Mouse (Mus musculus) sigmoid colon, adult 10 weeks (tissue): Measurements from ENCODE around the gene Sycn. TPM values are rescaled to one million over a fixed set of nuclear protein-coding genes. Genes with fewer than 3 reads are reported as not detected.

ENCODE experiments used
- polyA plus RNA-seq: library from polyadenylated mRNA; stranded (reverse); fragments of 350-450 nt; fragmentation: Illumina TruSeq; extraction: RNeasy Lipid Tissue Mini Kit (QIAGEN cat#74804); gene quantifications from one replicate; pipeline ENCODE4 v1.2.3, GENCODE M21; 2014; ENCODE audit warnings: low read depth, low replicate concordance

Sycn gene
- polyA plus RNA-seq = 2.4 TPM

DNA sequence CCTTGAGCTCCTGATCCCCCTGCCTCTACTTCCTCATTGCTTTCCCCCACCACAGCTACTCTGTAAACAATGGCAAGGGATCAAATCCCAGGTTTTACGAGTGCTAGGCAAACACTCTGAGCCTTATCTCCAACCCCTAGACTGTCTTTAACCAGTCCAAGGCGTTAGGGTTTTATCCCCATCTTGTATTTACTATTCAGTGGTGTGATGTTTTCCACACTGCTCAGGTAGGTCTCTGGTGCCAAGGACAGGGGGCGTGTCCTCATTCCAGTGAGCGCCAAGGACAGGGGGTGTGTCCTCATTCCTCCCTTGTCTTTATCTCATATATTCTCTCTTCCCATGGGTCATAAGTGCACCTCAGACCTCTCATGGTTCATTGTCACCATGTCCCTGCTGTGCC is at the start of gene Sycn:
TSS of gene Sycn (plus strand) at position 360 of the 400 bp plus-strand sequence.

DNA sequence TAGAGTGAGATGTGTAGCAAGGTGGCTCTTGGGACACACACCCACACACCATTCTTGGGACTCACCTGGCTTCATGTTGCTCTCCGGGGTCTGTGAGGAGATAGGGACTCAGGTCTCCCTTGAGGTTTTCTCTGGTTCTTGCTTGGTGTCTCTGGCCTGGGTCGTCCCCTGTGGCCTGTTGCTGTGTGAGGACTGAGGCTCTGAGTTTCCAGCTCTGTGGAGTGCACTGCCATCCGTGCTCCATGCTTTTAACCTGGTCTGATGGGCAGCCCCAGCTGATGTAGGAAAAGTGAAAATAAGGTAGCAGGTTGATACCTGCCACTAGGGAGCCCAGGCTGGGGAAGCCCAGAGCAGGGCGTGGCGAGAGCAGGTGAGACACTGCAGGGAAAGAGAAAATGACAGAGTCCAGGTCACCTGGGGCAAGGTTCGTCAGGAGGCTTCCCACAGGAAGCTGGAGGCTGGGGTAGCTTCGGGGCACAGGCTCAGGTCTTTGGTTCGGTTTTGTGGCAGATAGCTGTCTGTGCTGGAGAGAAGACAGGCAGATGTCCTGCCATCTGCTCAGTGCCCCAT is 30.2 kb upstream of the Sycn start, which contains the start of gene Ifnl2:
TSS of gene Ifnl2 (minus strand) at position 51 of the 570 bp plus-strand sequence.

DNA sequence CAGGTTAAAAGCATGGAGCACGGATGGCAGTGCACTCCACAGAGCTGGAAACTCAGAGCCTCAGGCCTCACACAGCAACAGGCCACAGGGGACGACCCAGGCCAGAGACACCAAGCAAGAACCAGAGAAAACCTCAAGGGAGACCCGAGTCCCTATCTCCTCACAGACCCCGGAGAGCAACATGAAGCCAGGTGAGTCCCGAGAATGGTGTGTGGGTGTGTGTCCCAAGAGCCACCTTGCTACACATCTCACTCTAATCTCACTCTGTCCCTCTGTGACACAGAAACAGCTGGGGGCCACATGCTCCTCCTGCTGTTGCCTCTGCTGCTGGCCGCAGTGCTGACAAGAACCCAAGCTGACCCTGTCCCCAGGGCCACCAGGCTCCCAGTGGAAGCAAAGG is 18.1 kb upstream of the Sycn start, which contains the start of gene Ifnl3:
TSS of gene Ifnl3 (plus strand) at position 301 of the 400 bp plus-strand sequence.

DNA sequence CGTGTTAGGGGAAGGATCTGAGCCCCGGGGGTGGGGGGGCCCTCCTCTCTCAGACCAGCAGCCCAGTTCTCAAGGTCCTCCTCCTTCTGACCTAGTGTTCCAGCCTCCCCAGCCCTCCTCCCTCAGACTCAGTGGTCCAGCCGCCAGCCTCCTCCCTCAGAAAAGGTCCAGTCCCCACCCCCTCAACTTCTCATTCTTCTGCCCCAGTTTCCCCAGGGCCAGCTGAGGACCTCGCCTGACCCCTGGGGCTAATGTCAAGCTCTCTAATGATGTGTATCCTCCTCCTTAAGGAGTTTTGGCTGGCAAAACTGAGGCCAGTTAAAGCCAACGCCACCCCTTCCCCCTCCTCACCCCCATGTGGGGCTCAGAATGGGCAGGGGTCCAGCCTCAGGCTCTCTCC is 6.5 kb downstream of the Sycn start, which contains the start of gene Nccrp1:
TSS of gene Nccrp1 (minus strand) at position 101 of the 400 bp plus-strand sequence.

Other genes starting within 250 kb of the Sycn start
- not detected for gene Selenov, start 249.7 kb upstream of the Sycn start, polyA plus RNA-seq
- not detected for gene Dll3, start 238.6 kb upstream of the Sycn start, polyA plus RNA-seq
- 5.8 TPM for gene Timm50, start 228.8 kb upstream of the Sycn start, polyA plus RNA-seq
- 26.6 TPM for gene Supt5, start 202.1 kb upstream of the Sycn start, polyA plus RNA-seq
- gene Rps16, start 190.2 kb upstream of the Sycn start, polyA plus RNA-seq = 221 TPM
- 2.7 TPM for gene Plekhg2, start 168.3 kb upstream of the Sycn start, polyA plus RNA-seq
- 46.7 TPM for gene Zfp36, start 160.6 kb upstream of the Sycn start, polyA plus RNA-seq
- 1.5 TPM for gene Med29, start 148.2 kb upstream of the Sycn start, polyA plus RNA-seq
- 58.5 TPM for gene Paf1, start 147.9 kb upstream of the Sycn start, polyA plus RNA-seq
- 17.7 TPM for gene Gmfg, start 103.4 kb upstream of the Sycn start, polyA plus RNA-seq
- not detected for gene Lrfn1, start 88.9 kb upstream of the Sycn start, polyA plus RNA-seq
- not detected for gene Ifnl2, start 30.4 kb upstream of the Sycn start, polyA plus RNA-seq
- not detected for gene Ifnl3, start 18.0 kb upstream of the Sycn start, polyA plus RNA-seq
- gene Nccrp1, start 6.4 kb downstream of the Sycn start, polyA plus RNA-seq = not detected
- 11.5 TPM for gene Samd4b, start 57.3 kb downstream of the Sycn start, polyA plus RNA-seq
- 3.4 TPM for gene Pak4, start 57.3 kb downstream of the Sycn start, polyA plus RNA-seq
- not detected for gene Acp7, start 90.4 kb downstream of the Sycn start, polyA plus RNA-seq
- gene Fbxo27, start 152.0 kb downstream of the Sycn start, polyA plus RNA-seq = not detected
- gene Fbxo17, start 175.9 kb downstream of the Sycn start, polyA plus RNA-seq = 1.5 TPM
- gene Mrps12, start 200.9 kb downstream of the Sycn start, polyA plus RNA-seq = 12.6 TPM
- gene Sars2, start 201.1 kb downstream of the Sycn start, polyA plus RNA-seq = not detected
- gene Ccer2, start 215.3 kb downstream of the Sycn start, polyA plus RNA-seq = not detected
- gene Sirt2, start 225.8 kb downstream of the Sycn start, polyA plus RNA-seq = 17.9 TPM
- not detected for gene Nfkbib, start 226.6 kb downstream of the Sycn start, polyA plus RNA-seq
- gene Rinl, start 248.1 kb downstream of the Sycn start, polyA plus RNA-seq = 1.8 TPM